Mouse (Mus musculus) hindbrain, embryonic 10.5 days (tissue): ENCODE data around the gene Myof. TPM values are rescaled to one million over a fixed set of nuclear protein-coding genes. Genes with fewer than 3 reads are reported as not detected.

Experiments
- DNase-seq: peaks from one replicate; pipeline ENCODE4 v3.0.0-alpha.2; 2017; ENCODE audit warnings: low spot score
- H3K27ac ChIP-seq: fragments of 300-500 bp; sonication (generic); 2 replicates; pipeline ENCODE4 v1.5.1; 2016; ENCODE audit warnings: mild to moderate bottlenecking, moderate library complexity
- H3K27me3 ChIP-seq: fragments of 300-500 bp; sonication (generic); 2 replicates; pipeline ENCODE4 v1.6.1; 2016; ENCODE audit warnings: mild to moderate bottlenecking; ENCODE audit not compliant: poor library complexity, insufficient read depth, severe bottlenecking
- H3K36me3 ChIP-seq: fragments of 300-500 bp; sonication (generic); 2 replicates; pipeline ENCODE4 v1.6.1; 2016; ENCODE audit warnings: mild to moderate bottlenecking, moderate library complexity
- H3K4me1 ChIP-seq: fragments of 300-500 bp; sonication (generic); replicated peaks from 2 replicates; pipeline ENCODE4 v1.6.1; 2016; ENCODE audit warnings: mild to moderate bottlenecking
- H3K4me3 ChIP-seq: fragments of 300-500 bp; sonication (generic); 2 replicates; pipeline ENCODE4 v1.5.1; 2016; ENCODE audit warnings: mild to moderate bottlenecking, moderate library complexity
- H3K9me3 ChIP-seq: fragments of 300-500 bp; sonication (generic); 2 replicates; pipeline ENCODE4 v1.6.1; 2016; ENCODE audit warnings: mild to moderate bottlenecking, moderate library complexity
- WGBS: fragments of 180-500 bp; shearing (Covaris S2); methylation state at CpG from one replicate; pipeline ENCODE4 v1.1.7; 2016; 5-methylcytosine and 5-hydroxymethylcytosine counted together
- polyA plus RNA-seq: library from polyadenylated mRNA; unstranded; fragments of >200 nt; fragmentation: Nextera tagmentation; extraction: Ambion mirVana; gene quantifications from 2 replicates; pipeline ENCODE4 v1.2.1, GENCODE M21; 2016

Gene Myof
- polyA plus RNA-seq, 1 experiment from 2014 or later = 2.4 TPM

GRCm38 (mm10) chr19:38015180-38015872 lies 28.1 kb downstream of the Myof start:
- H3K4me3 ChIP-seq = no peak overlapping the region
- H3K27ac ChIP-seq = peak overlapping the region; percentile 43; the same call in 1 of the 2 replicates
- no peaks in the 10 kb centered on the region for H3K27me3 ChIP-seq
- DNase-seq = peak; percentile 74
- H3K4me1 ChIP-seq = peaks cover 12% of the 10 kb centered on the region
- no peaks in the 10 kb centered on the region for H3K9me3 ChIP-seq
- 0% methylated on average over 1 of the region's 1 CpGs for WGBS
- H3K36me3 ChIP-seq = no peaks in the 10 kb centered on the region

- H3K4me1 ChIP-seq = peaks cover 12% of the 10 kb centered on the region
- H3K36me3 ChIP-seq = no peaks in the 10 kb centered on the region
- no peak overlapping the region for H3K4me3 ChIP-seq
- no peaks in the 10 kb centered on the region for H3K9me3 ChIP-seq
- no peaks in the 10 kb centered on the region for H3K27me3 ChIP-seq
- no peak overlapping the region for H3K27ac ChIP-seq
- 90% methylated on average over 5 of the region's 5 CpGs for WGBS
- DNase-seq = no peak
Measured at GRCm38 (mm10) chr19:38014443-38014842, 28.9 kb downstream of the Myof start.

- Histone ChIP-seq H3K4me1 (peaks cover 12% of the 10 kb centered on the region), H3K9me3 (no peaks in the 10 kb centered on the region), H3K27ac (no peak overlapping the region), H3K27me3 (no peaks in the 10 kb centered on the region), H3K36me3 (no peaks in the 10 kb centered on the region), H3K4me3 (no peak overlapping the region)
- 85% methylated on average over 1 of the region's 1 CpGs for WGBS
- no peak for DNase-seq
Measured at GRCm38 (mm10) chr19:38011379-38011778, 32.0 kb downstream of the Myof start.

DNA sequence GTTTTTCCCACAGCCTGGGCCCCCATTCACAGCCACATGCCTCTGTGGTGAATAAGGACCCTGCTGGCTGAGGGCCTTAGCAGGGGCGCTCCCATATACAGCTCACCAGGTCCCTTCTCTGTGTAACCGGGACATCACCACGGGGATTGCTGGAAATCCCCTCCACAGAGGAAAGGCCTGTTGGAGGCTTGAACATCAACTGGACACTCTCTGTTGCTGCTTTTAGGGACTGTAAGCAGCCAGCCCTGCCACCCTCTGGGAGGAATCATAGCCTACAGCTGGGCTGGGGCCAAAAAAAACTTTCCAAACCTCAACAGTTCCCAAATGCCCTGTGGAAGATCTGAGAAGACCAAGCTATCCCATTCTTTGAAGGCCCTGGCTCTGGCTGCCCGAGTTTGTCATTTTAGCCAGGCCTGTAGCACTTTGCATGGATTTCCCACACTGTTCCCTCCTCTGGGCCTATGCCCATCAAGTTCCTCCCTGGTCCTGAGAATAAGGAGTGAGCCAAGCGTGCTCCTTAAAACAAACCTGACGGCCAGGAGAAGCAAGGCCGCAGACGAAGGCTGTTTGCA lies 38.5 kb downstream of the Myof start:
- no peaks in the 10 kb centered on the region for H3K27me3 ChIP-seq
- WGBS = 81% methylated on average over 8 of the region's 8 CpGs
- no peak for DNase-seq
- H3K9me3 ChIP-seq = no peaks in the 10 kb centered on the region
- no peak overlapping the region for H3K4me3 ChIP-seq
- peaks cover 11% of the 10 kb centered on the region; the same call in 1 of the 2 replicates for H3K4me1 ChIP-seq
- no peak overlapping the region for H3K27ac ChIP-seq
- no peaks in the 10 kb centered on the region for H3K36me3 ChIP-seq

GRCm38 (mm10) chr19:38003671-38004521 lies 39.5 kb downstream of the Myof start:
- Histone ChIP-seq H3K36me3 (no peaks in the 10 kb centered on the region), H3K4me3 (no peak overlapping the region), H3K4me1 (peaks cover 11% of the 10 kb centered on the region; the same call in 1 of the 2 replicates), H3K27me3 (no peaks in the 10 kb centered on the region), H3K9me3 (no peaks in the 10 kb centered on the region), H3K27ac (no peak overlapping the region)
- no peak for DNase-seq
- WGBS = 78% methylated on average over 24 of the region's 24 CpGs

DNA sequence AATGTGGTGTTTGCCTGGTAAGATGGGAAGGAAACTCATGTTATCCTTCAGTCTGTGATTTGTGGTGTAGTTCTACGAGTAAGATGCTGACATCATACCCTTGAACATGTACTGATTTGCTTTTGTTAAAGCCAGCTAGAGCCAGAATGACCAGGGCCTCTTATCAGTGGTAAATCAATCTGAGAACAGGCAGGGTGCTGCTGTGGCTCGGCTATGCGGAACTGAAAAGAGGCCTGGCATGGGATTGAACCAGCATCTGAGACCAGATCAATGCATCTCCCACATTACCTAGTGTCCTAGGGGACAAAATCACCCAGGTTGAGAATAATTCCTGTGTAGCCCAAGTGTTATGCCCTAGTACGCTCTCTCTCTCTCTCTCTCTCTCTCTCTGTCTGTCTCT lies 40.6 kb downstream of the Myof start:
- Histone ChIP-seq H3K27ac (no peak overlapping the region), H3K4me1 (peaks cover 11% of the 10 kb centered on the region; the same call in 1 of the 2 replicates), H3K36me3 (no peaks in the 10 kb centered on the region), H3K9me3 (no peaks in the 10 kb centered on the region), H3K27me3 (no peaks in the 10 kb centered on the region), H3K4me3 (no peak overlapping the region)
- DNase-seq = no peak
- 87% methylated on average over 4 of the region's 4 CpGs for WGBS

GRCm38 (mm10) chr19:38000990-38001389 lies 42.4 kb downstream of the Myof start:
- no peak overlapping the region for H3K27ac ChIP-seq
- WGBS = 91% methylated on average over 4 of the region's 4 CpGs

GRCm38 (mm10) chr19:37999941-38000340 lies 43.4 kb downstream of the Myof start:
- Histone ChIP-seq H3K4me3 (no peak overlapping the region), H3K36me3 (no peaks in the 10 kb centered on the region), H3K27ac (no peak overlapping the region), H3K4me1 (peaks cover 11% of the 10 kb centered on the region; the same call in 1 of the 2 replicates), H3K9me3 (no peaks in the 10 kb centered on the region), H3K27me3 (no peaks in the 10 kb centered on the region)
- DNase-seq = no peak
- 89% methylated on average over 2 of the region's 2 CpGs for WGBS

More at GRCm38 (mm10) chr19:38000990-38001389, 42.4 kb downstream of the Myof start:
- Histone ChIP-seq H3K9me3 (no peaks in the 10 kb centered on the region), H3K27me3 (no peaks in the 10 kb centered on the region), H3K4me1 (peaks cover 11% of the 10 kb centered on the region; the same call in 1 of the 2 replicates), H3K36me3 (no peaks in the 10 kb centered on the region), H3K4me3 (no peak overlapping the region)
- DNase-seq = no peak

DNA sequence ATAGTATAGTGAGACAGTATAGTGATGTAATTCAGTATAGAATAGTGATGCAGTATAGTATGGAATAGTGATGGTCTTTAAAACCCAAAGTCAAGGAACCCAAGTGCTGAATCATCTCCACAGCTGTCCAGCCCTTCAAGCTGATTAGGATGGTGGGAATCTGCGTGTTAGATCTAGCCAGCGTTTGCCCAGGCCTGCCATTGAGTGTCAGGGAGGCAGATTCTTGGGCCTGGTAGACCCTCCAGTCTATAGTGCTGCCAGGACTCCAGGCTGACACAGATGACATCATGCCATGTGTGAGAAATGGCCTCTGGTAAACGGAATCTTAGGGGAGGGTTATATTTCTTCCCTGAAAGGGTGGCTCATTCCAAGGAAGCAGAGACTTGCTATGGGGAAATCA lies 49.1 kb downstream of the Myof start:
- no peaks in the 10 kb centered on the region for H3K36me3 ChIP-seq
- no peak overlapping the region for H3K27ac ChIP-seq
- no peak overlapping the region for H3K4me3 ChIP-seq
- no peaks in the 10 kb centered on the region for H3K27me3 ChIP-seq
- H3K9me3 ChIP-seq = no peaks in the 10 kb centered on the region
- no peak for DNase-seq
- 87% methylated on average over 3 of the region's 3 CpGs for WGBS
- H3K4me1 ChIP-seq = 0 out of 2 replicates have a peak, but pooled peaks cover 5% of the 10 kb centered on the region

- DNase-seq = no peak
- Histone ChIP-seq H3K4me3 (no peak overlapping the region), H3K4me1 (0 out of 2 replicates have a peak, but pooled peaks cover 5% of the 10 kb centered on the region), H3K36me3 (no peaks in the 10 kb centered on the region), H3K27ac (no peak overlapping the region), H3K9me3 (no peaks in the 10 kb centered on the region), H3K27me3 (no peaks in the 10 kb centered on the region)
- WGBS = 66% methylated on average over 2 of the region's 2 CpGs
Measured at GRCm38 (mm10) chr19:37992184-37992554, 51.2 kb downstream of the Myof start.

DNA sequence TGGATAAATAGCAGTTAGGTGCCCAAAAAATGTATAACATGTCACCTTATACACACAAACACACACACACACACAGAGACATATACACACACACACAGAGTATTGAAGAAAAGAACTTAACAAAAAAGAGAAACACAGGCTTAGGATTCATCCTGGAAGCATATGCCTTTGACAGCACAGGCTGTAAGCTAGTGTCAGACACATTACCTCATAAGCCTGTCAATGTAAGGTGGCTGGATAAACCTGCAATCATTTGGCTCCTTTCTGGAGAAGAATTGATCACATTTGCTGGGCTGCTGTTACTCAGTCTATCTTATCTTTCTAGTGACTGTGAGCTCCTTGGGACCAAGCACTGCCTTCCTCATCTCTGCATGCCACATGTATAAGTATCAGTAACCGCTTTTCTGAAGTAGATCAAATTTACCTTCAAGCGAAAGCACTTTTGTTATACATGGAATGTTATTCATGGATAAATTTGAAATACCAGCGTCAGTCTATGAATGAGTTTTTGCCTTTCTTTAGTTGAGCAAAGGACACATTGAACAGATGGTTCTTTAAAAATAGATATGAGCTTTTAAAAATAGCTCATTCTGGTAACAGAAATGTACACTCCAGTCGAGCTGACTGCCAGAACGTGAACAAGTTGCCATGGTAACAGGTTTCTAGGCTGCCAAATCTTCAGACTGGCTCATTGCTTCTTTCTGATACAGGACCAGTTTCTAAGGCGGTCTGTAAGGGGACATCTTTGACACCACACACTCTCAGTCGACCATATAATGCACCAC lies 51.8 kb downstream of the Myof start:
- H3K9me3 ChIP-seq = no peaks in the 10 kb centered on the region
- H3K4me1 ChIP-seq = 0 out of 2 replicates have a peak, but pooled peaks cover 5% of the 10 kb centered on the region
- no peak overlapping the region for H3K4me3 ChIP-seq
- DNase-seq = no peak
- H3K36me3 ChIP-seq = no peaks in the 10 kb centered on the region
- WGBS = 57% methylated on average over 7 of the region's 7 CpGs
- no peak overlapping the region for H3K27ac ChIP-seq
- no peaks in the 10 kb centered on the region for H3K27me3 ChIP-seq

- Histone ChIP-seq H3K4me3 (no peak overlapping the region), H3K36me3 (no peaks in the 10 kb centered on the region), H3K27ac (no peak overlapping the region), H3K9me3 (no peaks in the 10 kb centered on the region), H3K4me1 (0 out of 2 replicates have a peak, but pooled peaks cover 5% of the 10 kb centered on the region), H3K27me3 (no peaks in the 10 kb centered on the region)
- DNase-seq = no peak
- 88% methylated on average over 2 of the region's 2 CpGs for WGBS
Measured at GRCm38 (mm10) chr19:37989971-37990370, 53.4 kb downstream of the Myof start.
